Mouse (Mus musculus): ENCODE results near the gene Zdhhc19.

Gene Zdhhc19

DNA sequence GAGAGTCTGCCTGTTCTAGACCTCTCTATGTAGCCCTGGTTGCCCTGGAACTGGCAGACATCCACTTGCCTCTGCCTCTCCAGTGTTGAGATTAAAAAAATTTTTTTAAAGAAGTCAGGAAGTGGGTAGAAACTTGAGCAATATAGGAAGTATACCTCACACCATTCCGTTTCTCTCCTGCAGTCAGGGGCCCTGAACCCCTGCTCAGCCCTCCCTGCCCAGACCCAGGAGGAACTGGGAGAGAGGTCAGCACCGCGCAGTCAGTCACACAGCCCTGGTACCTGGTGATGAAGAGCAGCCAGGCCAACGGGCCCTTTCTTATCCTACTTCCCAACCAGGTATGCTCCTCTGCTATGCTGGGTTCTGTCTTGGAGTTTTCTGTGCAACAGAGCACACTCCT lies 54.0 kb downstream of the Zdhhc19 start:
- DNase-seq (ENCODE audit: extremely low read depth, low read depth) = no peak

- DNase-seq (ENCODE audit: extremely low read depth, low read depth) = no peak
These were observed 54.4 kb downstream of the Zdhhc19 start for GRCm38 (mm10) chr16:32550487-32550886.

DNA sequence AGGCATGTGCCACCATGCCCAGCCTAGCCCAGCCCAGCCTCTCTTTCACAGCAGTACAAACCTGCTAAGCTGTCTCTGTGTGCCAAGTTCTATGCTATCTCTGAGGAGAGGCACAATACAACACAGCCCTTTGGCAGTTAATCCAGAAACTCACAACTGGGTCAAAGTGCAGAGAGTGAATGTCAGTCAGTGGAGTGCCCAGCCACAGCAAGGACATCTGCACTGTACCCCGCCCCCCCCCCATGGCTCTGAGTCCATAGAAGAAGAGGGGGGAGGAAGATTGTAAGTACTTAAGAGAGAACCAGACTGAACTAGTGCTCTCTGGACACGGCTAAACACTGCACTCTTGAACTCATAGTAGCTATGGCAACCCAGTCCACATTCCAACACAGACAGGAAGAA lies 55.3 kb downstream of the Zdhhc19 start:
- no peak for DNase-seq (ENCODE audit: extremely low read depth, low read depth)

GRCm38 (mm10) chr16:32555588-32555987 lies 59.5 kb downstream of the Zdhhc19 start:
- no peak for DNase-seq (ENCODE audit: extremely low read depth, low read depth)

DNA sequence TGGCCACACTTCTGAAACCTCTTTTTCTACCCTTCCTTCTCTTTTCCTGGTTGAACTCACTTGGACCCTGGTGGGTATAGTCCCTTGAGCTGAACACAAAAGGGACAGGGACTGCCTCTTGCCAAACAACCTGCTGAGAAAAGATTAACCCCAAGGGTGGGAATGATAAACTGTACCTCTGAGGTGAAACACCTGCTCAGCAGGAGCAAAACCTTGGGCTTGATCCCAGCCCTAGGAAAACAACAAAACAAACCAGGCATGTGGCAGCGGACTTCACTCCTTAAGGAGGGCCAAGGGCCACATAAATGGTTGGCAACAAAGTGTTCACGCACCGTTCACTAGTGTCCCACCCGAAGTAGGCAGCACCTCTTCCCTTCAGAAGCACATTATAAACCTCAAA lies 63.4 kb downstream of the Zdhhc19 start:
- DNase-seq (ENCODE audit: extremely low read depth, low read depth) = no peak

DNA sequence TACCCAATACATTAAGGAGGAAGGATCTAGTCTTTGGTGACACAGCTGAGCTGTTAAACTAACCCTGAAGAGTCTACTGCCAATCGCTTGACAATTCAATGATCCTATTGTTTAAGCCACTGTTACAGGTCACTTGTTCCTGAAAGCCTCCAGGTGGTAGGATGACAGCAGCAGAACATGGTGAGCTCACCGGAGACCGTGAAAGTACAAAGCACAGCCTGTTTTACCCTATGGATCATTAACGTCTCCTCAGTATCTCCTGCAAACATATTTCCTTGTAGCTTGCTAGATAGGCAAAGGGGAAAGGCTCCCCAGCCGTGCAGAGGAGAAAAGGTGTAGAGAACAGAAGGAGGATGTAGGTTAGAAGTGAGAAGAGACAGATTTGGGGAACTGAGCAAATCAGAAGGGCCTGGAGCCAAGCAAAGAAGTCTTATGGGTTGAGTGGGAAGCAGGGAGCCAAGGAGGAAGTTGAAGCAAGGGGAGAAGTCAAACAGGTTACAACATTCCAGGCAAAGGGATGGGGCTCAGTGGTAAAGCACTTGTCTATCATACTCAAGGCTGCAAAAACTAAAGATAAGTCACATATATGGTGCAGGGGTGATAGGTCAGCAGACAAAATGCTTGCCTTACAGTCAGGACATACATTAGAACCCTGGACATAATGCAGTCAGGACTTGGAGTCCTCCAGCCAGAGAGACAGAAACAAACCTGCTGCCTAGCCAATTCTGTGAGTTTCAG lies 67.2 kb downstream of the Zdhhc19 start:
- DNase-seq (ENCODE audit: extremely low read depth, low read depth) = no peak

DNA sequence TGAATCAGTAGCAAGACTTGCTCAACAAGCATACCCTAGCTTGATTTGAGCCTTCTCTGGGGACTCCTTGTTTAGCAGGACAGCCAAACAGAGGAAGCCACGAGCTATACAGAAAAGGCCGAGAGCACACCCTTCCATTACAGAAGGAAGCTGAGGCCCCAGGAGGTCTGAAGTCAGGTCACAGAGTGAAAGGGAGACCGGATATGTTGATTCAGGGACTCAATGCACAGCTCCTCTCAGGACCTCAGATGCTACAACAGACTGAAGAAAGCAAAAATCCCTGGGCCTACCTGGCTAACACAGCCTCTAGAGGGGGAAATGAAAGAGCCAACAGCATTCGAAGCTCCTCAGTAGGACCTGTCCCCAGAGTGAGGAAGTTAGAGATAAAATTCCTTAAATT lies 71.2 kb downstream of the Zdhhc19 start:
- DNase-seq (ENCODE audit: extremely low read depth, low read depth) = no peak

- DNase-seq (ENCODE audit: extremely low read depth, low read depth) = no peak
These were observed 72.3 kb downstream of the Zdhhc19 start for GRCm38 (mm10) chr16:32568401-32568800.

- DNase-seq (ENCODE audit: extremely low read depth, low read depth) = no peak
These were observed 74.0 kb downstream of the Zdhhc19 start for GRCm38 (mm10) chr16:32570042-32570441.

DNA sequence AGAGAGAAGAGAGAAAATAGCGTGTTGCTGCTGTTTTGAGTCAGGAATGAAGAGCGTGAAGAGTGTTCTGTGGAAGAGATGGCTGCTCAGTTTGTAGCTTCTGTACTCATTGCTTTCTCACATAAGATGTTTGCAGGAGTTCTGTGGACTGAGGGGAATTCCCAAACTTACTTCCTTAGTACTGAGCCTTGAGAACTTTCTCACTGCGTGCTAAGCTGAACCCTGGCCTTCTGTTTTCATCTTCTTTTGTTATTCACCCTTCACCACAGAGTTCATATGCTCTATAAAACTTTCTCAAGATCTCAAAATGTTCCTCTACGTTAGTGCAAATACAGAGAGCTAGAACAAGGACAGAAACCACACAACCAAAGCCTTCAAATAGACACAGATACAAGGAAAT lies 76.5 kb downstream of the Zdhhc19 start:
- no peak for DNase-seq (ENCODE audit: extremely low read depth, low read depth)

- no peak for DNase-seq (ENCODE audit: extremely low read depth, low read depth)
These were observed 90.4 kb downstream of the Zdhhc19 start for GRCm38 (mm10) chr16:32586482-32586881.

- no peak for DNase-seq (ENCODE audit: extremely low read depth, low read depth)
These were observed 92.5 kb downstream of the Zdhhc19 start for GRCm38 (mm10) chr16:32588568-32588967.

GRCm38 (mm10) chr16:32591521-32591920 lies 95.5 kb downstream of the Zdhhc19 start:
- no peak for DNase-seq (ENCODE audit: extremely low read depth, low read depth)

- DNase-seq (ENCODE audit: extremely low read depth, low read depth) = no peak
These were observed 97.3 kb downstream of the Zdhhc19 start for GRCm38 (mm10) chr16:32593283-32593805.

GRCm38 (mm10) chr16:32593916-32594315 lies 97.9 kb downstream of the Zdhhc19 start:
- no peak for DNase-seq (ENCODE audit: extremely low read depth, low read depth)

GRCm38 (mm10) chr16:32594701-32595100 lies 98.6 kb downstream of the Zdhhc19 start:
- DNase-seq (ENCODE audit: extremely low read depth, low read depth) = no peak

DNA sequence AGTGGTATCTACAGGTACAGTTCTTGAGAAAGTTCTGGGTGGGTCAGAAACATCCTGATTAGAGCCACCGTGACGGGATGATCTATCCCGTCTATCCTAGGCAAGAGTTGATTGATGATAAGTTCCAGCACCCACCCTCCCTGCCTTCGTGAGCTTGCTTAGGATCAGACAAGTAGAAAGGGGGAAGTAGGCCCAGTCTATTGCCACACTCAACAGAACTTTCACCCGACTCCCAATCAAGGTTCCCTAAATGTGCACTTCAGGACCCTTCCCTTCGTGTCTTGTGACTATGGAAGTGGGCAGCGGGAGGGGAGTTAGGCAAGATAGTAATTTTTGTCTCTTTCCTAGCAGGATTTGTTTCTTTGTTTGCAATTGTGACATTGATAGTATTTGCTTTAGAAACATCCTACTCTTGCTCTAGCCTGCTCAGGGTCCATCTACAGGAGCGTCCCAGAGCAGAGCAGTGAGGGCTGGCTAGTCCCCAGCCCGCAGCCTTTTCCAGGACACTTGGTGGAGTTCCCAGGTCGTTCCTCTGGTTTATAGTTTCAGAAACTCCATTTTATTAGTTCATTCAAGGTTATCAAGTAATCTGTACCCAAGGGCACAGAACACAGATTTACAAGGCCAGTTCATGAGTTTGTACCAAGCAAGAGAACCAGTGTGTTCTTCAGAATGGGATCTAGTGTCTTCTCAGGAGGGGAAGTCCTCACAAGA lies 99.2 kb downstream of the Zdhhc19 start:
- DNase-seq (ENCODE audit: extremely low read depth, low read depth) = no peak

GRCm38 (mm10) chr16:32597909-32598381 lies 101.9 kb downstream of the Zdhhc19 start:
- DNase-seq (ENCODE audit: extremely low read depth, low read depth) = no peak

DNA sequence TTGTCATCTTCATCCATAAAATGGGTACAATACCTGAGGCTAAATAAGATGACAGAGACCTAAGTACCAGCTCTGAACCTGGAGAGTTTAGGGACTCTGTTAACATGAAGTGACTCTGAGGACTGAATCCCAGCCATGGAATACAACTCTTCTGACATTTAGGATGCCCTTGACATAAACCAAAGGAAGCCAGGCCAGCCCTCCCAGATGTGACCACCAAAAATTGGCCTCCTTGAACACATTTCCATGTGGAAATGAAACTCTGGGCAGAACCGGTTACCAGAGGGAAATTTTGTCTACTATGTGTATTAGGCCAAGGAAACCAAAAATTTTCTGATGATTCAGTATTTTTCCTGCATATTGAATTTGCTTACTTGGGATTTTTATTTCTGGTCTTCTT lies 103.1 kb downstream of the Zdhhc19 start:
- no peak for DNase-seq (ENCODE audit: extremely low read depth, low read depth)

GRCm38 (mm10) chr16:32602193-32602685 lies 106.2 kb downstream of the Zdhhc19 start:
- DNase-seq (ENCODE audit: extremely low read depth, low read depth) = no peak

DNA sequence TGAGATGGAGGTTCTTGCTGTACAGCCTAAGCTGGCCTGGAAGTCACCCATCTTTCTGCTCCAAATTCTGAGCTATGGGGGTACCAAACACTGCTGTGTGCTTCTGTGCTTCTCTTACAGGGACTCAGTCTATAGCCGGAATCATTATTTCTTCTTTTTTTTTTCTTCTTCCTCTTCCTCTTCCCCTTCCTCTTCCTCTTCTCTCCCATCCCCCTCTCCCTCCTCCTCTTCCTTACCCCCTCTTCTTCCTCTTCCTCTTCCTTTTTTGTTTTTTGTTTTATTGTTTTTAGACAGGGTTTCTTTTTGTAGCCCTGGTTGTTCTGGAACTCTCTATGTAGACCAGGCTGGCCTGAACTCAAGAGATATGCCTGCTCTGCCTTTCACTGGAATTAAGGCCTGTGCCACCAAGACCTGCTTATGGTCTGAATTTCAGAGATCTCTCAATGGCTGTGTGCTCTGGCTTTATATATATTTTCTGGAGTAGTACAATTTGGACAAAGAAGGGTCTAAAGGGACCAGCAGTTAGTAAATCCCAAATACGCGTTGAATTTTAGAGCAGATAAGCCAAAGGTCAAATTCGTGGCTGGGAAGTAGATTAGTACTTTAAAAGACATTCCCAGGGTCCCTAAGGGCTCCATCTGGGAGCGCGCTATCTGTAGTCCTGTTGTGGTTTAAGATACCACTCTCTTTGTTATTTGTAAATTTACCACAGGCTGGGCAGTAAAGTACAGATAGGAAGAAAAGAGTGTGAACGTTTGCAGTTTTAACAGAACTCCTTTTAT lies 111.7 kb downstream of the Zdhhc19 start:
- DNase-seq (ENCODE audit: extremely low read depth, low read depth) = peak; percentile 51

DNA sequence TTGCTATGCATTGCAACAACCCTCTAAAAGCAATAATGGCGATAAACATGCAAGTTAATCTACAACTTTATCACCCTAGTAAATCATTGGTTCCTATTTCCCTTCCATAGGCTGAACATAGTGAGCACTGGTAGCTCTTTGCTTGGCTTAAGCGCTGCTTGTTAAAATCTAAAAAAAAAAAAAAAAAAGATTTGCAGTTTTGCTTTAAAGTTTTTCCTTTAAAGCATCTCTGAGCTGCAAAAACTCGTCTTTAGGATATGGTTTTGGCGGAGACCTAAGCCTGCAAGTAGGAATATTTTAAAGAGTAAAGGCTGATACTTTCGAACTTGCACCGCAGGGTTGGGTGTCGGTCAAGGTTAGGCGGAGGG lies 112.3 kb downstream of the Zdhhc19 start:
- peak; percentile 49 for DNase-seq (ENCODE audit: extremely low read depth, low read depth)

Measured in MEL-GATA-1-ER (cell line).